Mouse (Mus musculus) spleen, postnatal 0 days (tissue): ENCODE measurements around the gene Lrrc19. TPM values are rescaled to one million over a fixed set of nuclear protein-coding genes. Genes with fewer than 3 reads are reported as not detected.

ENCODE experiments used
- microRNA counts: library from miRNA; unstranded; fragments of <30 nt; microRNA quantifications from one replicate; lab custom pipeline; 2015
- polyA plus RNA-seq: library from polyadenylated mRNA; unstranded; fragments of >200 nt; fragmentation: Nextera tagmentation; extraction: Ambion mirVana; gene quantifications from 2 replicates; pipeline ENCODE4 v1.2.1, GENCODE M21; 2015

The Lrrc19 gene
- 0.10 and 0.14 TPM in 2 replicates for polyA plus RNA-seq

DNA sequence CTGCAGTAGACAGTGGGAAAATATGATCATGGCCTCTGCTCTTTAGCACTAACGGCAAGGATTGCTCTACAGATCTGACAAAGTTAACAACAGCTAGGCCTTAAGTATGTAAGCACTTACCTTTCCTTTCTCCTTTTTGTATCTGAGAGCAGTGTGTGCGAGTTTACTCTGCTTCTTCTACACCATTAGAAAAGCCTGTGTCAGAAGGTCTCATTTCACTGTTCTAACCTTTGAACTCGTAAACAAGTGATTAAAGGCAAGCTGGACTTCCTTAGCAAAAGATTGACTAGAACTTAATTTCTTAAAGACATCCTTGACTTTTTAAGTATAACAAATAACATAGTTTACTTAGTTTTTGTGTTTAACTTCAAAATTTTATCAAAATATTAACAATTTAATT lies at the start of gene Lrrc19:
Gene Lrrc19 (minus strand): TSS at position 225 of the 400 bp plus-strand sequence.

DNA sequence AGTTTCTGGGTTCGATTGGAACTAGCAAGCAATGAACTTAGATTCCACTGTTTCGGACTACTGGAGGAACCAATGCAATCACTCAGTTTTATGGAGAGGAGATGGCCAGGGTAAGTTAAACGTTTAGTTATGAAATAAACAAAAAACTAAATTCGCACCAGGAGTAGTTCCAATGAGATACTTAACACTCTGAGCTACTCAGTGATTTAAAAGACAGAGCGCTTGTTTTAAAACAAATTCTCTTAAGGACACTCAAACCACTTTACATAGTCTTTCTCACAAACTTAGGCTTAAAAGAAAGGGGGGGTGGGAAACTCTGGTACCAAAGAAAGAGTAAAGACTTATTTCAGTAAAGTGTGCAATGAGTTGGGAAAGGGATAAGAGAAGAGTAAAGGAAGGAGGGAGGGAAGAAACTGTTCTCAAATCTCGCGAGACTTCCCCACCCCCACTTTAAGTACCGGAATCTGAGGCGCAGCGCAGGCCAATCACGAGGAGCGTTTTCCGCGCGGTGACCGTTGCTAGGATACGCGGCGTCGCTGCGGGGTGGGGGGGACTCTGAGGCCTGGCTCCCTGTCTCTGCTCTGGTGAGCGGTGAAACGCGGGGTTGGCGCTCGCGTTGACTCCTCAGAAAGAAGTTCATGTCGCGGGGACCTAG lies 35.8 kb downstream of the Lrrc19 start, which contains the start of gene Ift74:
Gene Ift74 (plus strand): TSS at position 520 of the 655 bp plus-strand sequence.

DNA sequence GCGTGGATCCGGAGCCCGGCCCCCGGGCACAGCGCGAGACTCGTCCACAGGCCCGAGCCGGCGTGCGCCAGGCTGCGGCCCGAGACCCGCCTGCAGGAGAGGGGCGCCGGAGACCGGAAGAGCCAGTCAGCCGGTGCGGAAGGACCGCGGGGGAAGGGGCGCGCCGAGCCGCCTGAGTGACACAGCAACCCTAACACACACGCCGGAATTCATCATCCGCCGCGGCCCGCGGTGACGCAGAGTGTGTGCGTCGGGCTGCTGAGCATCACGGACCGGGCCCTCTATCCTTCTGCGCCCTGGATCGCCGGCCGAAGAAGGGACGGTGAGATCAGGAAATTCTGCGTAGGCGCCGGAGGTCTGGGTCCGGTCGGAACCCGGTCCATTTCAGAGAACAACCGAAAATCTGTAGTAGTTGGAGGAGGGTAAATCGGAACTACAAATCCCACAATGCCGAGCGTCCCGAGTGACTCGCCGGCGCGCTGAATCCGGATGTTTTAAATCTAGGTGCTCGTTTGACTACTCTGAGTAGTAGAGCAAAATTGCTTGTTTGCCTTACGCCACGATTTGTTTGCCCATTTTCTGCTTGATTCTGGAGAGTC lies 46.8 kb downstream of the Lrrc19 start, which contains the start of gene Plaa:
Gene Plaa (minus strand): TSS at position 214 of the 599 bp plus-strand sequence.

MicroRNAs encoded within 50 kb of the gene (microRNA counts, 519-probe panel; counts per million panel counts)
- microRNA mmu-miR-872 (lab: Ali Mortazavi, UCI) = 3,618 counts per million, percentile 10 among the panel's probes with 10 or more counts

Other genes starting within 250 kb of the Lrrc19 start
- not detected in 2 replicates for gene Gm10306, start 93.6 kb downstream of the Lrrc19 start, polyA plus RNA-seq
- 12.0 and 12.3 TPM in 2 replicates for gene Caap1, start 93.3 kb downstream of the Lrrc19 start, polyA plus RNA-seq
- gene Plaa, start 46.9 kb downstream of the Lrrc19 start, polyA plus RNA-seq = 30.6 and 36.4 TPM in 2 replicates
- 7.3 and 8.2 TPM in 2 replicates for gene Ift74, start 35.7 kb downstream of the Lrrc19 start, polyA plus RNA-seq
- 9.7 and 13.4 TPM in 2 replicates for gene Tek, start 89.1 kb upstream of the Lrrc19 start, polyA plus RNA-seq